Comparison of ENCODE assay signal across 31 mouse cellular contexts in the genomic region with DNA sequence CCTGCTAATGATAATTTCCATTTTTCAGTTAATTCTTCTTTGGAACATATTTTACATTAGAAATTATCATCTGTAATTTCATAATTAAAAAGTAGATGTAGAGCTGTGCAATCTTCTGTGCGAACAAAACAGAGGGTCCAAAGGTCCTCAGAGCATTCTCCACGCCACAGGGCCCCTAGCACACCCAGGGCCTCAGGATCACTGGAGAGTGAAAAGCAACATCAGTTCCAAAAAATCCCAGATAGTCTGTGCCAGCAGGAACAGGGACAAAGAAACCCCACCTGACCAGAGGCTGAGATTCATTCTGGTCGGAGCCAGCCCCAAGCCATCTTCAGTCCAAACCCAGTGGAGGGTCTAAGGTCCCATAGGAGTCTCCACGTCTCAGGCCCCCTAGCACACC.
"Had no signal": no experiment of that assay in that cellular context is flagged by ENCODE, and none has a peak within 500 bp of the region (broad histone marks: within the 10 kb centered on the region; RNA-seq: fewer than 3 reads in every experiment).

No protein-coding gene starts in this region.

- H3K4me3 ChIP-seq: heart, adult 2 months; heart, embryonic 10.5 days; heart, embryonic 12.5 days; heart, embryonic 13.5 days; heart, embryonic 15.5 days; hindbrain, embryonic 10.5 days; hindbrain, embryonic 12.5 days; hindbrain, embryonic 13.5 days; hindbrain, embryonic 15.5 days; intestine, embryonic 15.5 days; layer of hippocampus, adult 2 months; left cerebral cortex, adult 2 months had no signal

- H3K9me3 ChIP-seq: heart, embryonic 10.5 days; heart, embryonic 12.5 days; heart, embryonic 13.5 days; heart, embryonic 15.5 days; hindbrain, embryonic 10.5 days; hindbrain, embryonic 12.5 days; hindbrain, embryonic 13.5 days; hindbrain, embryonic 15.5 days; intestine, embryonic 15.5 days had no signal

- H3K27me3 ChIP-seq: heart, embryonic 12.5 days; heart, embryonic 13.5 days; heart, embryonic 15.5 days; hindbrain, embryonic 12.5 days; hindbrain, embryonic 13.5 days; hindbrain, embryonic 15.5 days; intestine, embryonic 15.5 days had no signal

- H3K9ac ChIP-seq: heart, embryonic 12.5 days; heart, embryonic 13.5 days; heart, embryonic 15.5 days; hindbrain, embryonic 12.5 days; hindbrain, embryonic 13.5 days; hindbrain, embryonic 14.5 days; hindbrain, embryonic 15.5 days; intestine, embryonic 15.5 days had no signal

- H3K4me2 ChIP-seq: heart, embryonic 11.5 days; heart, embryonic 12.5 days; heart, embryonic 13.5 days; heart, embryonic 15.5 days; hindbrain, embryonic 12.5 days; hindbrain, embryonic 13.5 days; hindbrain, embryonic 14.5 days; hindbrain, embryonic 15.5 days; intestine, embryonic 15.5 days had no signal

- H3K36me3 ChIP-seq: heart, embryonic 10.5 days; heart, embryonic 12.5 days; heart, embryonic 13.5 days; heart, embryonic 15.5 days; hindbrain, embryonic 10.5 days; hindbrain, embryonic 12.5 days; hindbrain, embryonic 13.5 days; hindbrain, embryonic 15.5 days; intestine, embryonic 15.5 days had no signal

- H3K27ac ChIP-seq: heart, adult 2 months; heart, embryonic 10.5 days; heart, embryonic 13.5 days; heart, embryonic 15.5 days; hindbrain, embryonic 10.5 days; hindbrain, embryonic 12.5 days; hindbrain, embryonic 13.5 days; hindbrain, embryonic 14.5 days; hindbrain, embryonic 15.5 days; hindbrain, postnatal 0 days; intestine, embryonic 15.5 days; kidney, postnatal 0 days; layer of hippocampus, adult 2 months; left cerebral cortex, adult 2 months had no signal

- DNase-seq: heart, adult 18-20 months; heart, adult 2 months; heart, postnatal 10 days; heart, postnatal 14 days; heart, postnatal 36 days; heart, postnatal 4 days; kidney, adult 18-20 months; kidney, postnatal 10 days; kidney, postnatal 14 days; kidney, postnatal 4 days; layer of hippocampus, adult 9-11 months; layer of hippocampus, postnatal 36 days had no signal

- ATAC-seq: hindbrain, embryonic 16.5 days; hindbrain, postnatal 0 days; inflammation-experienced regulatory T-cells, adult 6 months; intestine, embryonic 15.5 days; intestine, embryonic 16.5 days; intestine, postnatal 0 days had no signal

- H3K4me1 ChIP-seq: heart, embryonic 10.5 days; heart, embryonic 12.5 days; heart, embryonic 13.5 days; heart, embryonic 15.5 days; hindbrain, embryonic 10.5 days; hindbrain, embryonic 12.5 days; hindbrain, embryonic 13.5 days; hindbrain, embryonic 15.5 days; intestine, embryonic 15.5 days had no signal
